Mouse (Mus musculus): ENCODE results near the gene Wdr86.

Gene Wdr86

DNA sequence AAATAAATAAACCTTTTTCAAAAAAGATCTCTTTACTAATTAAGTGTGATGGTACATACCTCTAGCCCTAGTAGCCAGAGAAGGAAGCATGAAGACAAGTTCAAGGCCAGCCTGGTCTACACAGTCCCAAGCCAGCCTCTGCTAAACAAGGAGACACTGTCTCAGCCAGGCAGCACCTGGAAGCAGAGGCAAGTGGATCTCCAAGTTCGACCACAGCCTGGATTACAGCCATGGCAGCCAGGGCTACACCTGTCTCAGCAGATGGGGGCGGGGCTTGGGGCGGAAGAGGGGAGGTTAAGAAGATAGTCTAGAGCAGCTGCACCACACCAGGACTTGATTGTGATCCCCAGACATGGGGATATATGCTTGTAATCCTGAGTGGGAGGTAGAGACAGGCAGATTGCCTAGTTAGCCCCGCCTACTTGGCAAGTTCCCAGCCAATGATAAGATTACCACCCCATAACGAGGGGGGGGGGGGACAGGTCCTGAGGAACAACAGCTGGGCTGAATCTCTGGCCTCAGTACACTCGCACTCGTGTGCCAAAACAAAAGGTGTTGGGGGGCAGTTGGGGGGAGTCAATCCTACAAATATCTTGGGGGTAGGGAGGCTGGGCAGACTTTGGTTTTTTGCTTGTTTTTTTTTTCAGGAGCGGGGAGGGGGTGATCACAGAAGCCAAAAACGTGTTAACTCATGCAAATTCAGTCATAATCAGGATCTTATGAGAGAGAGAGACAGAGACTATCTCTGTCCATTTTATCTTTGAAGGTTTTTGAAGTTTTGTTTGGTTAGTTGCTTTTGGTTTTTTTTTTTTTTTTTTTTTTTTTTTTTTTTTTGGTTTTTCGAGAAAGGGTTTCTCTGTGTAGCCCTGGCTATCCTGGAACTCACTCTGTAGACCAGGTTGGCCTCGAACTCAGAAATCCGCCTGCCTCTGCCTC is 3.4 kb downstream of the Wdr86 start:
- peaks cover 34% of the 10 kb centered on the region for H3K27me3 ChIP-seq (ENCODE audit: insufficient read depth, low read length)
- TF ChIP-seq NANOG (IDR thresholded peaks at IDR 0.05; ENCODE audit: borderline replicate concordance, low read length) (no peak), POU5F1 (IDR thresholded peaks at IDR 0.05; ENCODE audit: borderline replicate concordance, low read length) (no peak), CTCF (conservative IDR thresholded peaks at IDR 0.05; ENCODE audit: low read length) (no peak)
- H3K4me1 ChIP-seq (replicated peaks; ENCODE audit: low read depth, low read length) = peaks cover 66% of the 10 kb centered on the region
- no peak overlapping the region for H3K4me3 ChIP-seq (replicated peaks; ENCODE audit: low read length)
- H3K36me3 ChIP-seq (ENCODE audit: insufficient read depth, low read length) = peaks cover 10% of the 10 kb centered on the region; the same call in 1 of the 2 replicates
- H3K9me3 ChIP-seq (ENCODE audit: low read length) = no peaks in the 10 kb centered on the region

DNA sequence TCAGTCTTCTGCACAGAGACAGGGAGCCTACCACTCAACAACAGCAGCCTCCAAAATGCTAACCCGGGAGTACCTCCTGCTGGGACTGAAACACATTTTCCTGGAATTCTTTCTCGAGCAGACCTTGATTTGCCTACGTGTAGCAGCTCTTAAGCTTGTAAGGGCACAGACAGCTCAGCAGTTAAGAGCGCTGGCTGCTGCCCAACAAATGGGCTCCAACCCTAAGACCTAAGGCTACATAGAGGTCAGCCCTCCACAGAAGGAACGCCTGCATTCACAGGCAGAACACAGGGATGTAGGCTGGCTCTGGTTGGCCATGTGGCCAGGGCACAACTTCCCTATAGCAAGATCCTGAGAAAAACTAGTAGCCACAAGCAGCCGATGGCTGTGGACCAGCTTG is 4.6 kb downstream of the Wdr86 start:
- peaks cover 18% of the 10 kb centered on the region for H3K36me3 ChIP-seq (ENCODE audit: insufficient read depth, low read length)
- H3K4me1 ChIP-seq (replicated peaks; ENCODE audit: low read depth, low read length) = peaks cover 54% of the 10 kb centered on the region
- TF ChIP-seq NANOG (IDR thresholded peaks at IDR 0.05; ENCODE audit: borderline replicate concordance, low read length) (no peak), POU5F1 (IDR thresholded peaks at IDR 0.05; ENCODE audit: borderline replicate concordance, low read length) (no peak), CTCF (conservative IDR thresholded peaks at IDR 0.05; ENCODE audit: low read length) (no peak)
- no peak overlapping the region for H3K4me3 ChIP-seq (replicated peaks; ENCODE audit: low read length)
- peaks cover 23% of the 10 kb centered on the region for H3K27me3 ChIP-seq (ENCODE audit: insufficient read depth, low read length)
- no peaks in the 10 kb centered on the region for H3K9me3 ChIP-seq (ENCODE audit: low read length)

DNA sequence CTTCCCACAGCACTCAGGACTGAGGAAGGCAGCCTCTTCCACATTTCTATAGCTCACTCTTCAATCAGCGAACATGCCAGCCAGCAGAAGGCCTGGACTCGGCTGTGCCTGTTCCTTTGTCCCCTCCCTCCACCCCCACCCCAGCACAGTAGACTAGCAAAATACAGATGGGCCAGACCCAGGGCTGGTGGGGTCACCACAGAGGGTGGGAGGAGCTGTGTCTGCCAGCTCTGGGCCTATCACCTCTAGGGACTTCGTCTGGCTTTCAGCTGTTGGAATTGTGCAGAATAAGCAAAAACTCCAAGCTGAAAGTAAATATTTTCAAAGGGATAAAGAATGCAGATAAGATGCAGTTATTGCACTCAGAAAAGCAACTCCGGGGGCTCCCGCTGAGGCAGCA is 5.7 kb downstream of the Wdr86 start:
- TF ChIP-seq POU5F1 (IDR thresholded peaks at IDR 0.05; ENCODE audit: borderline replicate concordance, low read length) = no peak
- TF ChIP-seq NANOG (IDR thresholded peaks at IDR 0.05; ENCODE audit: borderline replicate concordance, low read length) = no peak
- TF ChIP-seq CTCF (conservative IDR thresholded peaks at IDR 0.05; ENCODE audit: low read length) = no peak
- no peak overlapping the region for H3K4me3 ChIP-seq (replicated peaks; ENCODE audit: low read length)
- H3K4me1 ChIP-seq (replicated peaks; ENCODE audit: low read depth, low read length) = peaks cover 44% of the 10 kb centered on the region
- H3K27me3 ChIP-seq (ENCODE audit: insufficient read depth, low read length) = peaks cover 12% of the 10 kb centered on the region
- H3K36me3 ChIP-seq (ENCODE audit: insufficient read depth, low read length) = peaks cover 20% of the 10 kb centered on the region
- H3K9me3 ChIP-seq (ENCODE audit: low read length) = no peaks in the 10 kb centered on the region

DNA sequence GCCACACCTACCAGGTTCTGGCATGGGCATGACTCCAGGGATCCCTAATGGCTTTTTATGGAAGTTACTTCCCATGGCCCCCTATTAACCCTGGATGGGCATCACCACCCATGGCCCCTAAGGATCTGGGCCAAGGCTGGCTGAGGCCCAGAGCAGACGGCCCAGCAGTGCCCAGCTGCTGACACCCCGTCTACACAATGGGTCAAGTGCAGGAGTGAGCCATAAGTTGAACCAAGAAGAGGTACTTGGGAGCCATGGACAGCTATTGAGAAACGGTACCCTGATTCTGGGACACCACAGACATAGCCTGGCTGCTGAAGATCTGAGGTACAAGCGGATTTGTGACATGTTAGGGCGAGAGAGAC is 6.3 kb downstream of the Wdr86 start:
- no peak for TF ChIP-seq NANOG (IDR thresholded peaks at IDR 0.05; ENCODE audit: borderline replicate concordance, low read length)
- H3K36me3 ChIP-seq (ENCODE audit: insufficient read depth, low read length) = peaks cover 20% of the 10 kb centered on the region
- peaks cover 39% of the 10 kb centered on the region for H3K4me1 ChIP-seq (replicated peaks; ENCODE audit: low read depth, low read length)
- no peak overlapping the region for H3K4me3 ChIP-seq (replicated peaks; ENCODE audit: low read length)
- H3K27me3 ChIP-seq (ENCODE audit: insufficient read depth, low read length) = peaks cover 6% of the 10 kb centered on the region
- no peaks in the 10 kb centered on the region for H3K9me3 ChIP-seq (ENCODE audit: low read length)

DNA sequence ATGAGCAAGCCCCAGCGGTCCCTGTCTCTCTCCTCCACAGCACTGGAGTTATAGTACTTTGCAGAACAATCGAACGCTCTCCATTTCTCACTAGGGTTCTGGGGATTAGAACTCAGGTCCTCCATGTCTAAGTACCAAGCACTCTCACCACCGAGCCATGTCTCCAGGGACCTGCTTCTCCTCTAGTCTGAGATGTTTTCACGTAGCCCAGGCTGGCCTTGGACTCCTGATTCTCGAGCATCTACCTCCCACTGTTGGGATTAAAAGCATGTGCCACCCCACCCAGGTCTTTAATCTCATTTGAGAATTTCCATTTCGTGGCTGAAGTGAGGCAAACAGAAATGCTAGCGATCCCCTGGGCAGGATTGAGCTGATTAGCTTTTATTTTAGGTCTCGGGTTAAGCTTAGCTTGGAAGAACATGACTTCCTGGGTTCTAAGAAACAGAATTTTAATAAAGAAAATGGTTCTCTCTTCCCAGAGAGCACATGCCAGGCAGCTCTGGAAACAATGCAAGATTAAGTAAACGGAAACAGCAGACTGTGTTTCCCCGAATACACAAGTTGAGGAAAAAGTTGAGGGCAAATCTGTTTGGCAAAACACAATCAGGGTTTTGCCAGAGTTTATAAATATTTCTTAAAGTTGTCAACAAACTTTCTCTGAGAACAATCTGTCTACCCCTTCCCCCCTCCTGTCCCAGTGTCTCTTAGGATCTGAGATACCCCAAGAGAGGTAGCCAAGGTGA is 6.8 kb downstream of the Wdr86 start:
- Histone ChIP-seq H3K9me3 (ENCODE audit: low read length) (no peaks in the 10 kb centered on the region), H3K36me3 (ENCODE audit: insufficient read depth, low read length) (peaks cover 20% of the 10 kb centered on the region), H3K4me3 (replicated peaks; ENCODE audit: low read length) (no peak overlapping the region), H3K27me3 (ENCODE audit: insufficient read depth, low read length) (peaks cover 3% of the 10 kb centered on the region; the same call in 1 of the 2 replicates), H3K4me1 (replicated peaks; ENCODE audit: low read depth, low read length) (peaks cover 36% of the 10 kb centered on the region)
- TF ChIP-seq NANOG (IDR thresholded peaks at IDR 0.05; ENCODE audit: borderline replicate concordance, low read length) (no peak), CTCF (conservative IDR thresholded peaks at IDR 0.05; ENCODE audit: low read length) (no peak), POU5F1 (IDR thresholded peaks at IDR 0.05; ENCODE audit: borderline replicate concordance, low read length) (no peak)

DNA sequence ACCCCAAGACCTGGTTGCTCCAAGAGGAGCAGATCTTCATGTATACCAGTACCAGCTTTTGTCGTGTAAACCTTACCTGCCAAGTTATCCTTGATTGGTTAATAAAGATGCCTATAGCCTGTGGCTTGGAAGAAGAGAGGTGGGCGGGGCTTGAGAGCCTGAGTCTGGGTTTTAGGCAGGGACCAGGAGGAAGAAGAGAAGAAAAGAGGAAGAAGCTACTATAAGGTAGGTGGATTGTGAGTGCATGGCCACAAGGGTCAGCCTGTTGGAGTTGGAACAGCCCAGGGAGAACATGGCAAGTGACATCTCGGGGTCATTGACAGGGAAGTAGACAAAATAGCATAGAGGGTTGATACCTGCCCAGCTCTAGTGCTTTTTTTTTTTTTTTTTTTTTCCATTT is 10.7 kb downstream of the Wdr86 start:
- TF ChIP-seq NANOG (IDR thresholded peaks at IDR 0.05; ENCODE audit: borderline replicate concordance, low read length) = no peak
- TF ChIP-seq POU5F1 (IDR thresholded peaks at IDR 0.05; ENCODE audit: borderline replicate concordance, low read length) = no peak
- TF ChIP-seq CTCF (conservative IDR thresholded peaks at IDR 0.05; ENCODE audit: low read length) = no peak

DNA sequence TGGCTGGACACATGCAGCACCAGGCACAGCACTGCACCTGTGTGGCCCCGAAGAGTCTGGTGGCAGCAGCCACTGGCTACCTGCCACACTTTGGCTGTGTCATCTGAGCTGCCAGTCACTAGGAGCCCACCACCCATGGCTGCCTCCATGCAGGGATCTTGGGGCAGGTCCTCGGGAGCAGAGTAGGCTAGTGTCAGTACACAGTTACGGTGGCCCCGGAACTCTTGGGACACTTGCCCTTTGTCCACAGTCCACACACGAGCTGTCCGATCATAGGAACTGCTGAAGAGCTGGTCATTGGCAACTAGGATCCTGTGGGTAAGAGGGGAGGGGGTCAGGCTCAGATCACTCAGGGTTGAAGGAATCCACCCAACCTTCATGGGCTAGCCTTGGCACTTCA is 12.5 kb downstream of the Wdr86 start:
- TF ChIP-seq POU5F1 (IDR thresholded peaks at IDR 0.05; ENCODE audit: borderline replicate concordance, low read length) (no peak), NANOG (IDR thresholded peaks at IDR 0.05; ENCODE audit: borderline replicate concordance, low read length) (no peak), CTCF (conservative IDR thresholded peaks at IDR 0.05; ENCODE audit: low read length) (no peak)
- no peaks in the 10 kb centered on the region for H3K9me3 ChIP-seq (ENCODE audit: low read length)
- H3K4me3 ChIP-seq (replicated peaks; ENCODE audit: low read length) = no peak overlapping the region
- no peaks in the 10 kb centered on the region for H3K27me3 ChIP-seq (ENCODE audit: insufficient read depth, low read length)
- peaks cover 24% of the 10 kb centered on the region for H3K36me3 ChIP-seq (ENCODE audit: insufficient read depth, low read length)
- no peaks in the 10 kb centered on the region; the same call in 1 of the 2 replicates for H3K4me1 ChIP-seq (replicated peaks; ENCODE audit: low read depth, low read length)

More for the DNA sequence above, 10.7 kb downstream of the Wdr86 start:
- Histone ChIP-seq H3K36me3 (ENCODE audit: insufficient read depth, low read length) (peaks cover 24% of the 10 kb centered on the region), H3K4me1 (replicated peaks; ENCODE audit: low read depth, low read length) (peaks cover 13% of the 10 kb centered on the region), H3K9me3 (ENCODE audit: low read length) (no peaks in the 10 kb centered on the region), H3K4me3 (replicated peaks; ENCODE audit: low read length) (no peak overlapping the region), H3K27me3 (ENCODE audit: insufficient read depth, low read length) (no peaks in the 10 kb centered on the region)

DNA sequence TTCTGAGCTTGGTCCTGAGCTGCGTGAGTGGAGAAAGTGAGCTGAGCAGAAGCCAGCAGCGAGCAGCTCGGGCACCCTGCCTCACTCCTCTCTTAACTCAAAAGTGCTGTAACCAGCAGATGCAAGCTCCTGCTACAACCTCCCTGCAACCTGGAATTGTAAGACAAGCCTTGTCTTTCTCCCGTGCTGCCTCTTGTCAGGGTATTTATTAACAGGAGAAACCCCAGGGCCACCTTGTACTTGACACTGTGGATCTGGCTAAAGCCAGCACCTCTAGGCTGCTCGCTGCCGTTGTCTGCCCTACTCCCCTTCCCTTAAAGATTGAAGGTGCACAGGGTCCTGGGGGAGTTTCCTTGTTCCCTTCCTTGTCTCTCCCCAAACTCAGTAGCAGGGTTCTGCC is 16.5 kb downstream of the Wdr86 start:
- peaks cover 41% of the 10 kb centered on the region for H3K36me3 ChIP-seq (ENCODE audit: insufficient read depth, low read length)
- H3K4me3 ChIP-seq (replicated peaks; ENCODE audit: low read length) = no peak overlapping the region
- H3K9me3 ChIP-seq (ENCODE audit: low read length) = no peaks in the 10 kb centered on the region
- H3K27me3 ChIP-seq (ENCODE audit: insufficient read depth, low read length) = no peaks in the 10 kb centered on the region
- TF ChIP-seq CTCF (conservative IDR thresholded peaks at IDR 0.05; ENCODE audit: low read length) = no peak
- TF ChIP-seq POU5F1 (IDR thresholded peaks at IDR 0.05; ENCODE audit: borderline replicate concordance, low read length) = no peak
- TF ChIP-seq NANOG (IDR thresholded peaks at IDR 0.05; ENCODE audit: borderline replicate concordance, low read length) = no peak
- H3K4me1 ChIP-seq (replicated peaks; ENCODE audit: low read depth, low read length) = peaks cover 25% of the 10 kb centered on the region
